Mouse (Mus musculus) layer of hippocampus, adult 9-11 months (tissue): ENCODE results near the gene Olfr424.

Source experiments
- DNase-seq: peaks from one replicate; pipeline ENCODE4 v3.0.0; 2022

The Olfr424 gene

DNA sequence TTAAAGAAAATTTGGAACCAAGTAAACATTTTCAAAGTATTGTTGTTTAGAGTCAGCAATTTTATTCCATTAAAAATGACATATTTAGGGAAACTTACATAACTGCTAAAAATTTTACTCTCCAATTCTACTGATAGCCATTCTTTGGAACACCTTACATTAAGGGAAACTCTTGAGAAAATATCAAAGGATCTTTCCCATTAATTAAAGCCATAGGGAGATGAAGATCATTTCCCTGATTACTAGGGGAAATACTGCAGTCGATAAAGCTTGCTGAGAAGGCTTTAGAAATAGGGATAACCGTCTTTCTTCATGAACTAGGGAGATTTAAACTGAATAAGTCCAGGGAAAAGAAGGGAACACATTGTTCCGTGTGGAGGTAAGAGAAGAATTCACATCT, at the start of gene Olfr424:
TSS of gene Olfr424 (plus strand) at position 301 of the 400 bp plus-strand sequence.
- no peak for DNase-seq

- no peak for DNase-seq
Observed at GRCm38 (mm10) chr1:174084031-174084430, 47.3 kb upstream of the Olfr424 start, which contains the start of gene Olfr429. TSS of gene Olfr429 (plus strand) at chr1:174084331.

DNA sequence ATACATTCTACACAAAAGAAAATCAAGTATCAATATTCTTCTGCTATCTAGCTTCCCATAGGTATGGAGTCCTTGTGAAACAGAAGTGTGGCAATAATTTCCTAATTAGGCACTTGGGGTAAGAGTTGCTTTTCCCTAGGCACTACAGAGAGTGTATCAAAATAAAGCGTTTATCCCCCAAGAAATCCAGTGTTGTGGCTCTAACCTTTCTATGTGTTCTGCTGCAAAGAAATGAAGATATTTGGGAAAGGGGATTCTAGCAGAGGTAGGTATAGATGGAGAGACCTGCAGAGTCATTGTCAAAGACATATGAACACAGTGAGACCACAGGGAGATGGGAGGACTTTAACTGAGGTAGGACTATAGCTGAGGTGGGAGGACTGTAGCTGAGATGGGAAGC, 34.7 kb upstream of the Olfr424 start, which contains the start of gene Olfr427:
TSS of gene Olfr427 (plus strand) at position 301 of the 400 bp plus-strand sequence.
- no peak for DNase-seq

DNA sequence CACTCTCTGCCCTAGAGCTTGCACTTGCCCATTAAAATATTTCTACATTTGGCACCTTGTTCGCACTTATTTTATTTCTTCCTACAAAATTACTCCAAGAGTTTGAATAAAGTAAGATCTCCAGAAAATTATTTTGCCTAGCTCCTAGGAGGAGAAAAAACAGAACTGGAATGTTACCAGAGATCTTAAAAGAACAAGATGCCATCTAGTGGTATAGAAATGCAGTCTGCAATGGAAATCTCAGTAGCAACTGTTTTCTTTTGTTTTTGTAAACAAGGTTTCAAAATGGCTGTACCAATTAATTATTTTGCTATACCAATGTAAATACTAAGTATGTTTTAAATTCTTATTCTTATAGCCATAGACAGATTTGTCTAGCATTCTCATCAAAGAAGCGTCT, 27.6 kb upstream of the Olfr424 start:
- no peak for DNase-seq

DNA sequence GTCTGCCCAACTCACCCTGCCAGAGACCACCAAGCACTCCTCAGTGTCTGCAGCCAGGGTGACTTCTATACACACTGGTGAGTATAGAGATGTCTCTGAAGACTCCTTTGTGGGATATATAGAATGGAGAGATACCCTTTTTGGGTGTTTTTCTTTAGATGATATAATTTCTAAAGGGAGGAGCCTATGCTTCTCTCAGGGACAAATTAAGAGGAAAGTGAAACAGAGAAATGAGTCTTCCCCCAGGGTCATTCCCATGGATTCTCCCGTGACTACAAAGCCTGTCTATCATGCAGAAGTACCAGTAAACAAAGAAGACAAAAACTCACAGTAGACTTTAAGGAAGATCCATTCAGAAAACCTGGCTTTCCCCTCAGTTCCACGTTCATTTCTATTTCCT, 10.3 kb upstream of the Olfr424 start, which contains the start of gene Olfr231:
TSS of gene Olfr231 (minus strand) at position 101 of the 400 bp plus-strand sequence.
- DNase-seq, result no peak

DNA sequence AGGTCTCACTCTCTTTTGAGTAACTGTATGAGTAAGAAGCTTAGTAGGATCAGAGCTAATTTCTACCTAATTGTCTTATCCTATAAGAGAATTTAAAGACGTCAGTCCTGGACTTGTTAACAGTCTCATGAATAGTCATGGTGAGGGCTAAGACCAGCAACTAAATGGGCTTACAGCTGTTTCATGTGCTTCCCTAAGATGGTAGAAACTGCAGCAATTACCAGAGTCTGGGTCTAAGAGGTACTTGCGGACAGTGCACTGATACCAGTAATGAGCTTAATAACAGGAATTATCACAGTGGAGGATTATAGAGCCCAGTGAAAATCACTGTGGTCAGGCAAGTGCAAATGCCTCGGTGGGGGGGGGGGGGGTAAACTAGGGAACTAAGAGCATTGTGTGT, 682 bp downstream of the Olfr424 start:
- no peak for DNase-seq

DNA sequence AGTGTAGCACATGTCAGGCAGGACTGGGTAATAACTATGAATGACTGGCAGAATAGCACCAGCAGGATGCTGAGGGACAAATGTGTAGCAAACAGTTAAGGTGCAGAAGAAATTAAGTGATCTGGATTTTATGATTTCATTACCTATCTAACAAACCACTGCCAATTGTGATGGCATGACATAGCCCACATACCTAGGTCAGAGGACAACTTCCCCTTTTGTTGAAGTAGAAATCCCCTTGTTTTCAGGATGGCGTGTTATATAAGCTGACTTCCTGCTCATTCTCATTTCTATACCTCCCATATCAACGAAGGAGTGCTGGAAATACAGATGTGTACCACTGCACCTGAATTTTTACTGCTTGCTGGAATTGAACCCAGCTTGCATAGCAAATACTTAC, 10.1 kb downstream of the Olfr424 start:
- no peak for DNase-seq

DNA sequence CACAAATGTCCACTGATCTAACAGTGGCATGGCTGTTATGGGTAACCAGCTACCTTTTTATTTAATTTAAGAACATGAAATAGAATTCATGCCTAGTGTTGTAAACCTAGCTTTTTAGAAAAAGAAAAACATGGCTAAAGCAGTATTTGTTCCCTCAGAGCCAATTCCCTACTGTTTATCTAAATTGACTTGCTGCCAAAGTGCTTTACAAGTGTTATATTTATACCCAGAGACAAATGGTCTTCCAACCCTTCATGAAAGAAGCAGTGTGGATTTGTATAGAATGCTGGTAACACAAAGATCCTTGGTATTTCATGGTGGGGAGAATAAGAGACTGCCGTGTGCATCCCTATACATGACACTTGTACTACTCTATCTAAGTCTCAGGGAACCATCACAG, 15.4 kb downstream of the Olfr424 start:
- DNase-seq, result no peak

- DNase-seq, result no peak
Observed at GRCm38 (mm10) chr1:174149289-174149688, 18.0 kb downstream of the Olfr424 start.

GRCm38 (mm10) chr1:174155333-174155732, 24.0 kb downstream of the Olfr424 start, which contains the start of gene Olfr420:
TSS of gene Olfr420 (plus strand) at chr1:174155633.
- DNase-seq, result no peak

GRCm38 (mm10) chr1:174157622-174158021, 26.3 kb downstream of the Olfr424 start:
- no peak for DNase-seq

DNA sequence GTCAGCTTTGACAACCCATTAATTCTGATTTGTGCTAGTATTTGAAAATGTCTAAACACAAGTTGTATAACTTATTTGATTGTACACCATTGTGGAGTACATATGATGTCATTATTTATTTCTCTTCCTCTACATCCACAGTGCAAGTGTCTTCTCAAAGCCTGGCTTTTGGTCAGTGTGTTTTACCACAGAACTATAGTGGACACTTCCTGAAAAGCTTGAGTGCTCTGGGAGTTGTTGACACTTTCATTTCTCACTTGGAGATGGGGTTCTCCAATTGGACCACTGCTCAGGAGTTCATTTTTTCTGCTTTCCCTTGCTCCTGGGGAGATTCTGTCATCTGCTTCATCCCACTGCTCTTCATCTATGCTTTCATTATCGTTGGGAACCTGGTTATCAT, 27.2 kb downstream of the Olfr424 start:
- DNase-seq, result no peak

- DNase-seq, result no peak
Observed at GRCm38 (mm10) chr1:174159095-174159494, 27.8 kb downstream of the Olfr424 start.

- DNase-seq, result no peak
Observed at GRCm38 (mm10) chr1:174169024-174169423, 37.7 kb downstream of the Olfr424 start.

GRCm38 (mm10) chr1:174170706-174171501, 39.6 kb downstream of the Olfr424 start:
- peak; percentile 3 for DNase-seq

- no peak for DNase-seq
Observed at GRCm38 (mm10) chr1:174171537-174171936, 40.2 kb downstream of the Olfr424 start.

DNA sequence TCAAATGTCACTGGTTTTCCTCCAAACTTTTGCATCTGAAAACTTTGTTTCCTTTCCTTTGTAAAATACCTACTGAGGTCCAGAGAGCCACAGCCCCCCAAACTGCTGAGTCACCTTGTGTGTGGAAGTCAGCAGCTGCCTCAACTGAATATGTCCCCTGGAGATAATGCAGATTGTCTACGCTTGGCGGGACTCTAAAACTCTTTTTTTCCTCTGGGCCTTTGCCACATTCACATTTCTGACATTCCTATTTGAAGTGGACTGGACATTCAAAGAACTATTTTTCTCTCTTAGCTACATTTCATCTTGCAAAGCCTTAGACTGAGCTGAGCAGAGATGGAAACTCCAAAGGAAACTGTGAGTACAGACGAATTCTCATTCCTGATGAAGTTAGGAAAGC, 41.3 kb downstream of the Olfr424 start, which contains the start of gene Spta1:
TSS of gene Spta1 (plus strand) at position 172 of the 400 bp plus-strand sequence.
- DNase-seq, result no peak
